Mouse (Mus musculus) CH12.LX (cell line): ENCODE data around the gene Ranbp9. TPM values are rescaled to one million over a fixed set of nuclear protein-coding genes. Genes with fewer than 3 reads are reported as not detected.

Experiments
- DNase-seq: peaks from one replicate; pipeline ENCODE4 v3.0.0-alpha.2; 2013; ENCODE audit errors: extremely low read depth
- H3K27ac ChIP-seq: 2 replicates; pipeline ENCODE4 v1.5.1; 2012; ENCODE audit warnings: low read depth, mild to moderate bottlenecking, control low read depth, moderate library complexity; ENCODE audit not compliant: insufficient read depth
- H3K27me3 ChIP-seq: replicated peaks from 2 replicates; pipeline ENCODE3; 2012; ENCODE audit warnings: inconsistent platforms
- H3K36me3 ChIP-seq, 2 experiments: replicated peaks in 1 of 2; 2 replicates each; pipeline versions ENCODE3 to v1.6.1; 2012; ENCODE audit warnings: inconsistent platforms in 1 of 2, low read length in 1 of 2, mild to moderate bottlenecking in 1 of 2, mixed read lengths in 1 of 2, moderate library complexity in 1 of 2; ENCODE audit not compliant: control insufficient read depth in 1 of 2, insufficient read depth in 1 of 2
- H3K4me1 ChIP-seq, 2 experiments: 2 replicates each; pipeline ENCODE4 v1.6.1; 2012; ENCODE audit warnings: inconsistent platforms in 1 of 2, moderate library complexity in 1 of 2; ENCODE audit not compliant: insufficient read depth in 2 of 2, control insufficient read depth in 1 of 2
- H3K4me2 ChIP-seq: 2 replicates; pipeline ENCODE4 v1.6.1; 2012; ENCODE audit warnings: low read depth, mild to moderate bottlenecking, control low read depth; ENCODE audit not compliant: poor library complexity, insufficient read depth, severe bottlenecking
- H3K4me3 ChIP-seq, 3 experiments: fragments of 150-350 bp in 1 of 3; sonication (generic) in 1 of 3; replicated peaks in 1 of 3; 2 replicates each; pipeline versions ENCODE3 to v1.5.1; 2011 to 2012; ENCODE audit warnings: low read depth in 2 of 3, low read length in 2 of 3, mild to moderate bottlenecking in 2 of 3, moderate library complexity in 2 of 3, control low read depth in 1 of 3, improper control_type of control experiment in 1 of 3, inconsistent platforms in 1 of 3, mixed read lengths in 1 of 3; ENCODE audit not compliant: poor library complexity in 1 of 3
- H3K79me2 ChIP-seq: replicated peaks from 2 replicates; pipeline ENCODE4 v1.6.1; 2012; ENCODE audit warnings: mild to moderate bottlenecking, moderate library complexity; ENCODE audit not compliant: control insufficient read depth, poor library complexity, insufficient read depth, severe bottlenecking; ENCODE audit errors: extremely low read depth
- H3K9ac ChIP-seq: 2 replicates; pipeline ENCODE4 v1.6.1; 2012; ENCODE audit warnings: low read depth, mild to moderate bottlenecking, control low read depth, moderate library complexity; ENCODE audit not compliant: insufficient read depth
- H3K9me3 ChIP-seq: replicated peaks from 2 replicates; pipeline ENCODE3; 2012; ENCODE audit warnings: low read length, inconsistent platforms, mixed read lengths
- CHD1 ChIP-seq: IDR thresholded peaks from 2 replicates; pipeline ENCODE4 v1.6.1; 2012; ENCODE audit warnings: low read depth, low read length, improper control_type of control experiment, inconsistent platforms
- CHD2 ChIP-seq: IDR thresholded peaks from 2 replicates; pipeline ENCODE4 v1.6.1; 2011; ENCODE audit warnings: low read length, improper control_type of control experiment
- CTCF ChIP-seq, 2 experiments: IDR thresholded peaks in 1 of 2; conservative IDR thresholded peaks in 1 of 2; 2 replicates each; pipeline ENCODE4 v1.5.1; 2011 to 2012; ENCODE audit warnings: low read depth in 2 of 2, low read length in 2 of 2, improper control_type of control experiment in 1 of 2, inconsistent platforms in 1 of 2, mild to moderate bottlenecking in 1 of 2, moderate library complexity in 1 of 2
- E2F4 ChIP-seq: IDR thresholded peaks from 2 replicates; pipeline ENCODE4 v1.6.1; 2011; ENCODE audit warnings: low read depth, low read length, improper control_type of control experiment; ENCODE audit not compliant: insufficient replicate concordance
- ELF1 ChIP-seq: IDR thresholded peaks from 2 replicates; pipeline ENCODE4 v1.6.1; 2014; ENCODE audit warnings: low read depth, mild to moderate bottlenecking, inconsistent platforms, low read length, improper control_type of control experiment
- EP300 ChIP-seq: IDR thresholded peaks from 2 replicates; pipeline ENCODE4 v1.6.1; 2011; ENCODE audit warnings: low read length, improper control_type of control experiment
- HCFC1 ChIP-seq: IDR thresholded peaks from 2 replicates; pipeline ENCODE4 v1.6.1; 2012; ENCODE audit warnings: low read depth, mild to moderate bottlenecking, inconsistent platforms, low read length, improper control_type of control experiment
- IRF4 ChIP-seq: IDR thresholded peaks from 2 replicates; pipeline ENCODE4 v1.6.1; 2014; ENCODE audit warnings: low read depth, mild to moderate bottlenecking, inconsistent platforms, low read length, improper control_type of control experiment
- MAZ ChIP-seq: IDR thresholded peaks from 2 replicates; pipeline ENCODE4 v1.6.1; 2012; ENCODE audit warnings: low read depth, mild to moderate bottlenecking, inconsistent platforms, low read length, improper control_type of control experiment, moderate library complexity
- MXI1 ChIP-seq: IDR thresholded peaks from 2 replicates; pipeline ENCODE4 v1.6.1; 2011; ENCODE audit warnings: mild to moderate bottlenecking, low read depth, low read length, improper control_type of control experiment
- NRF1 ChIP-seq: IDR thresholded peaks from 2 replicates; pipeline ENCODE4 v1.6.1; 2014; ENCODE audit warnings: low read depth, mild to moderate bottlenecking, inconsistent platforms, low read length, improper control_type of control experiment, moderate library complexity
- POLR2A ChIP-seq: IDR thresholded peaks from 2 replicates; pipeline ENCODE4 v1.6.1; 2011; ENCODE audit warnings: low read depth, mild to moderate bottlenecking, improper control_type of control experiment, low read length
- POLR2AphosphoS2 ChIP-seq: IDR thresholded peaks from 2 replicates; pipeline ENCODE4 v1.6.1; 2011; ENCODE audit warnings: low read depth, low read length, improper control_type of control experiment
- TBP ChIP-seq: conservative IDR thresholded peaks from 2 replicates; pipeline ENCODE4 v1.6.1; 2011; ENCODE audit warnings: low read depth, low read length, improper control_type of control experiment
- UBTF ChIP-seq: IDR thresholded peaks from 2 replicates; pipeline ENCODE4 v1.6.1; 2012; ENCODE audit warnings: low read depth, mild to moderate bottlenecking, inconsistent platforms, low read length, improper control_type of control experiment, moderate library complexity
- USF1 ChIP-seq: IDR thresholded peaks from 2 replicates; pipeline ENCODE4 v1.6.1; 2014; ENCODE audit warnings: low read depth, mild to moderate bottlenecking, inconsistent platforms, low read length, improper control_type of control experiment
- USF2 ChIP-seq: conservative IDR thresholded peaks from 2 replicates; pipeline ENCODE4 v1.6.1; 2011; ENCODE audit warnings: low read depth, low read length, improper control_type of control experiment
- ZMIZ1 ChIP-seq: IDR thresholded peaks from 2 replicates; pipeline ENCODE4 v1.6.1; 2012; ENCODE audit warnings: low read depth, mild to moderate bottlenecking, inconsistent platforms, low read length, improper control_type of control experiment
- ZNF384 ChIP-seq: IDR thresholded peaks from 2 replicates; pipeline ENCODE4 v1.6.1; 2012; ENCODE audit warnings: low read depth, low read length, improper control_type of control experiment, inconsistent platforms
- dilution Hi-C: fragments of 300-500 bp; cut with MboI; formaldehyde crosslinking; loops from 2 replicates; pipeline ENCODE4 v1.14.3; 2020; ENCODE audit warnings: low sequenced_read_pairs; ENCODE audit not compliant: extremely low pct_unique_long_range_greater_than_20kb, extremely low pct_ligation_motif_present
- in situ Hi-C: fragments of 300-500 bp; cut with MboI; formaldehyde crosslinking; loops from 3 replicates; pipeline ENCODE4 v1.14.3; 2019; ENCODE audit warnings: low sequenced_read_pairs, low pct_ligation_motif_present, low pct_unique_long_range_greater_than_20kb, mixed read lengths
- polyA plus RNA-seq: library from polyadenylated mRNA; unstranded; fragments of >175 nt; gene quantifications from 2 replicates; pipeline ENCODE4 v1.2.1, GENCODE M21; 2012; ENCODE audit warnings: low read depth; ENCODE audit not compliant: insufficient read length
- total RNA-seq, 2 experiments: library from RNA; depleted of rRNA; stranded (reverse); fragments of 300-350 nt in 1 of 2; fragments of >200 nt in 1 of 2; gene quantifications; 2 replicates each; pipeline ENCODE4 v1.2.3; 2012 to 2014

Gene Ranbp9
- total and polyA plus RNA-seq, 3 experiments, result 22.0 to 37.6 (median 31.8) TPM

DNA sequence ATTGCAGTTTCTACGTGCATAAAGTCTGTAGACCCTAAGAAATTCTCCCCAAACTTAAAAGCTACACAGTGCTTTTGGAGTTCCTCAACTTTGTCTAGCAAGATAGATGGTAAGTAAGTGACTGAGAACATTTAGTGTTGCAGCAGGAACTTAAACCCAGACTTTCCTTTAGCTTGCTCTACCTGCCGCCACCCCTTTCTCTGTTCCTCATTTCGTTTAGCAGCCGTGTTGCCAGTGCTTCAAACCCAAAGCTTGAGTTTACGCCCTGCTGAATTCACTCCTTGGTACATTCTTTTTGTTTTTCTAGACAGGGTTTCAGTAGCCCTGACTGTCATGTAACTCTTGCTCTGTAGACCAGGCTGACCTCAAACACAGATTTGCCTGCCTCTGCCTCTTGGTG is 81.5 kb downstream of the Ranbp9 start:
- peak overlapping the region; percentile 61; the same call in 1 of the 2 replicates for H3K27ac ChIP-seq
- H3K9me3 ChIP-seq, result no peaks in the 10 kb centered on the region
- no peak for TF ChIP-seq USF1
- TF ChIP-seq TBP, result 0 out of 2 replicates have a peak, but pooled peaks have one; percentile 47
- TF ChIP-seq MAZ, result no peak
- H3K36me3 ChIP-seq, result peaks cover 17 to 54% of the 10 kb centered on the region in 2 experiments
- peak overlapping the region; percentile 90 for H3K4me2 ChIP-seq
- dilution Hi-C loops (no loop called here), in situ Hi-C loops (no loop called here)
- peak overlapping the region; percentile 40 to 81 (median 60) for H3K4me3 ChIP-seq
- peaks cover 7 to 25% of the 10 kb centered on the region in 2 experiments; a peak in 3 of 4 replicates for H3K4me1 ChIP-seq
- peaks cover 15% of the 10 kb centered on the region for H3K79me2 ChIP-seq
- DNase-seq, result peak; percentile 80
- H3K27me3 ChIP-seq, result no peaks in the 10 kb centered on the region
- H3K9ac ChIP-seq, result peak overlapping the region; percentile 84; the same call in 1 of the 2 replicates

DNA sequence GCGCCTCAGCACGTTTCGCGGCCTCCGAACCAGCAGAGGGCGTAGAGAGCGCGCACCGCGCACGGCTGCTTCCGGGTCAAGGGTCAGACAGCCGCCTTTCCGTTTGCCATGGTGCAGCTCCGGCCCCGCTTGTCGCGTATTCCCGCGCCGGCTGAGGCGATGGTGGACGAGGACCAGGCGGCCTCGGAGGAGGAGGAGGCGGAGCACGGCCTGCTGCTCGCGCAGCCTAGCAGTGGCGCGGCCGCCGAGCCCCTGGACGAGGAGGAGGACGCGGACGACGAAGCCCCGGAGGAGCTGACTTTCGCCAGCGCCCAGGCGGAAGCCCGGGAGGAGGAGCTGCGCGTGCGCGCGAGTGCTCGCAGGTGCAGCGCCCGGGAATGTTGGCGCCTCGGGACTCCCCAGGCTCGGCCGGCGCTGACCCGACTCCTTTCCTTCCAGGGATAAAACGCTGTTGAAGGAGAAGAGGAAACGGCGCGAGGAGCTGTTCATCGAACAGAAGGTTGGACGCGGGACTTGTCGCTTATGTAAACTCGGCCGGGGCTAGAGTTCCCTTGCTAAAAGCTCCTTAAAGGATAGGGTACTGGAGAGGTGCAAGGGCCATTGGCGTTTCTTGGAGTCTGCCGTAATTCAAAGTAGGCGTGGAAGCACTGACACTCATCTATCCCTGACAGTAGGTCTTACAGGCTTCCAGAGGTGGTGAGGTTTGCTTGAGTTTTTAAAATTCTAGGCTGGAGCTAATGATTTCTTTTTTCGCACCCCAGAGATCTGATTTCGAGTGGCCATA is 82.6 kb downstream of the Ranbp9 start, which contains the start of gene Nol7:
Gene Nol7 (plus strand): TSS at position 94 of the 784 bp plus-strand sequence.
- H3K9me3 ChIP-seq, result no peaks in the 10 kb centered on the region
- peak; percentile 89 for DNase-seq
- in situ Hi-C loops (no loop called here), dilution Hi-C loops (no loop called here)
- H3K36me3 ChIP-seq, result peaks cover 16 to 46% of the 10 kb centered on the region in 2 experiments
- peak within 1 kb of the TSS; percentile 79 for H3K27ac ChIP-seq
- peaks cover 7 to 25% of the 10 kb centered on the region in 2 experiments; a peak in 3 of 4 replicates for H3K4me1 ChIP-seq
- peak within 1 kb of the TSS; percentile 80 to 81 (median 81) for H3K4me3 ChIP-seq
- TF ChIP-seq ZNF384, result no peak
- no peak for TF ChIP-seq USF2
- peak in 1 of 2 experiments; percentile 81; a peak in 2 of 4 replicates for TF ChIP-seq CTCF (conservative IDR thresholded peaks at IDR 0.05 in 1 of 2, IDR thresholded peaks at IDR 0.05 in 1 of 2; ENCODE audit: low read depth in 2 of 2, low read length in 2 of 2)
- TF ChIP-seq NRF1, result peak; percentile 83
- no peak; the same call in 1 of the 2 replicates for TF ChIP-seq MXI1
- peak; percentile 87 for TF ChIP-seq POLR2A
- TF ChIP-seq E2F4, result no peak
- peak; percentile 87; the same call in 1 of the 2 replicates for TF ChIP-seq ZMIZ1
- no peak for TF ChIP-seq CHD1
- no peak for TF ChIP-seq EP300
- peak; percentile 91 for TF ChIP-seq HCFC1
- peak; percentile 92 for TF ChIP-seq POLR2AphosphoS2
- TF ChIP-seq UBTF, result 0 out of 2 replicates have a peak, but pooled peaks have one; percentile 36
- TF ChIP-seq IRF4, result peak; percentile 75; the same call in 1 of the 2 replicates
- peak; percentile 89 for TF ChIP-seq ELF1
- no peak for TF ChIP-seq CHD2
- peak within 1 kb of the TSS; percentile 90 for H3K4me2 ChIP-seq
- H3K27me3 ChIP-seq, result no peaks in the 10 kb centered on the region
- peaks cover 15% of the 10 kb centered on the region for H3K79me2 ChIP-seq
- peak within 1 kb of the TSS; percentile 84 for H3K9ac ChIP-seq
